Mouse (Mus musculus) hindbrain, embryonic 12.5 days (tissue): ENCODE measurements at regions not wholly inside any gene's neighbourhood (a gene's known extent, or its start where the extent isn't known, plus 50 kb on each side); places are given as distances from the start of the nearest gene placed in this dataset.

Experiments used
- ATAC-seq: fragments of 200-750 bp; cut with Nextera tagmentation; 2 replicates; pipeline ENCODE4 v1.8.0; 2017; ENCODE audit warnings: moderate TSS enrichment; ENCODE audit not compliant: low FRiP score
- H3K27ac ChIP-seq: fragments of 300-500 bp; sonication (generic); 2 replicates; pipeline ENCODE4 v1.5.1; 2016; ENCODE audit warnings: mild to moderate bottlenecking
- H3K27me3 ChIP-seq: fragments of 300-500 bp; sonication (generic); 2 replicates; pipeline ENCODE4 v1.6.1; 2016; ENCODE audit warnings: mild to moderate bottlenecking
- H3K36me3 ChIP-seq: fragments of 300-500 bp; sonication (generic); 2 replicates; pipeline ENCODE4 v1.6.1; 2016; ENCODE audit warnings: mild to moderate bottlenecking
- H3K4me1 ChIP-seq: fragments of 300-500 bp; sonication (generic); 2 replicates; pipeline ENCODE4 v1.6.1; 2016
- H3K4me2 ChIP-seq: fragments of 300-500 bp; sonication (generic); replicated peaks from 2 replicates; pipeline ENCODE4 v1.6.1; 2016; ENCODE audit warnings: mild to moderate bottlenecking
- H3K4me3 ChIP-seq: fragments of 300-500 bp; sonication (generic); 2 replicates; pipeline ENCODE4 v1.5.1; 2016; ENCODE audit warnings: mild to moderate bottlenecking
- H3K9ac ChIP-seq: fragments of 300-500 bp; sonication (generic); 2 replicates; pipeline ENCODE4 v1.6.1; 2016; ENCODE audit warnings: mild to moderate bottlenecking, moderate library complexity
- H3K9me3 ChIP-seq: fragments of 300-500 bp; sonication (generic); replicated peaks from 2 replicates; pipeline ENCODE4 v1.6.1; 2016; ENCODE audit warnings: mild to moderate bottlenecking
- WGBS: fragments of 180-500 bp; shearing (Covaris S2); methylation state at CpG from one replicate; pipeline ENCODE4 v1.1.7; 2016; 5-methylcytosine and 5-hydroxymethylcytosine counted together

GRCm38 (mm10) chrX:99389778-99390461 is 81.2 kb downstream of the Pja1 start:
- Histone ChIP-seq H3K27ac (no peak overlapping the region), H3K36me3 (no peaks in the 10 kb centered on the region), H3K9ac (no peak overlapping the region), H3K4me1 (peaks cover 5% of the 10 kb centered on the region; the same call in 1 of the 2 replicates), H3K4me2 (no peak overlapping the region), H3K27me3 (peaks cover 74% of the 10 kb centered on the region), H3K9me3 (no peaks in the 10 kb centered on the region), H3K4me3 (no peak overlapping the region)
- ATAC-seq = no peak
- 67% methylated on average over 12 of the region's 12 CpGs for WGBS

DNA sequence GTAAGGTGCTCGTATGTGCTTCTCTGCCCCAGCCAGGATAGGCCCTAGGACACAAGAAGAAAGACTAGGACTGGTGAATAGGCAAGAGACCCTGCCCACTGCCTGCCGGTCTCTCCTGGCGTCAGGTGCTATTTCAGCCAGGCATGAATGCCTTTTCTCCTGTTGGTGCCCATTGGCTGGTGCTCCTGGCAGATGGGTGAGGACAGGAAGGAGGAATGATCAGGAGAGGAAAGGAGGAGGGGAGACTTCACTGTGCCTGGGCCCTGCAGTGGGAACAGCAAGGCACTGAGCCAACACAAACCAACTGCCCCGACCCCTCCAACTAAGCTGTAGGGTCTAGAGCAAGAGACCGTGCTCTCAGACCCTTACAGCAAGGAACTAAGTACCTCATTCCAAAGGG is 100.4 kb downstream of the Pja1 start:
- WGBS = 78% methylated on average over 5 of the region's 5 CpGs
- Histone ChIP-seq H3K9me3 (no peaks in the 10 kb centered on the region), H3K4me3 (no peak overlapping the region), H3K27me3 (peaks cover 66% of the 10 kb centered on the region), H3K4me1 (no peaks in the 10 kb centered on the region), H3K27ac (no peak overlapping the region), H3K36me3 (no peaks in the 10 kb centered on the region), H3K9ac (no peak overlapping the region), H3K4me2 (no peak overlapping the region)
- no peak for ATAC-seq

GRCm38 (mm10) chrX:99369258-99369900 is 101.7 kb downstream of the Pja1 start:
- H3K27me3 ChIP-seq = peaks cover 66% of the 10 kb centered on the region
- H3K27ac ChIP-seq = no peak overlapping the region

GRCm38 (mm10) chrX:99364072-99364471 is 107.0 kb downstream of the Pja1 start:
- Histone ChIP-seq H3K9ac (no peak overlapping the region), H3K4me2 (no peak overlapping the region), H3K9me3 (no peaks in the 10 kb centered on the region), H3K36me3 (no peaks in the 10 kb centered on the region), H3K4me1 (peaks cover 3% of the 10 kb centered on the region; the same call in 1 of the 2 replicates), H3K27me3 (peaks cover 76% of the 10 kb centered on the region), H3K4me3 (no peak overlapping the region), H3K27ac (no peak overlapping the region)
- 68% methylated on average over 5 of the region's 5 CpGs for WGBS
- no peak for ATAC-seq

More at GRCm38 (mm10) chrX:99369258-99369900, 101.7 kb downstream of the Pja1 start:
- Histone ChIP-seq H3K9me3 (no peaks in the 10 kb centered on the region), H3K4me3 (no peak overlapping the region), H3K9ac (no peak overlapping the region), H3K4me2 (no peak overlapping the region), H3K4me1 (no peaks in the 10 kb centered on the region), H3K36me3 (no peaks in the 10 kb centered on the region)
- no peak for ATAC-seq
- WGBS = 83% methylated on average over 6 of the region's 6 CpGs

DNA sequence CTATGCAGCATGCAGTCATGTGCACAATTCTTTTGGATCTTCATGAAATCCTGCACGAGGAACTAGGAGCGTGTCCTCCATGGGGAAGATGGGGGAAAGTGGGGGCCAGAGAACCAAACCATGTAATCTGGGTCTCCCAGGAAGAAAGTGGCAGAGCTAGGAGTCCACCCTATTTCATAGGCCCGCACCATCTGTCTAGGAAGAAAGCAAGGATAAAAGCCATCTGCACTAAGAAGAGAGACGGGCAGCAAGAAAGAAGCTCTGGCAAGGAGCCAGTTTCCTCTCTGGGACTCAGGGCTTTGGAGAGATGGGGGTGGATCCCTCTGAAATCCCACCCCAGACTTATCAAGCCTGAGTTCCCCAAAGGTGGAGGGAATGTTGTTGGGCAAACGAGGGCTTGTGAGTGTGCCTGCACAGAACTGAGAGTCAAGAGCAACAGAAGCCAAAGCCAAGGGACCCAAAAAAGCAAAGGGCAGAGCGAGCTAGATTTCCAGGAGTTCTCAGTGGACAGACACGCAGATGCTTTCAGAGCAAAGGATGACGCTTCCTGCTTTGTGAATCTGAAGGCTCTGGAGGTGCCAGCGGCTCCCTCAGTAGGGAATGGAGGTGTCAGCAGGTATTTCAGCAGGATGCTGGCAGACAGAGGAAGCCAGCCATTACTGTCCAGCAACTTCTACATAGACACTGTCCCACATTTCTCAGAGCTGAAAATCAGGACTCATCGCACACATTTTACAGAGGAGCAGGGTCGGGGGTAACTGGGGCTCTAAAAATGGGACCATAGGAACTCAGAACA is 110.8 kb downstream of the Pja1 start:
- H3K4me1 ChIP-seq = peaks cover 5% of the 10 kb centered on the region; the same call in 1 of the 2 replicates
- peaks cover 73% of the 10 kb centered on the region for H3K27me3 ChIP-seq
- H3K27ac ChIP-seq = no peak overlapping the region
- 67% methylated on average over 11 of the region's 11 CpGs for WGBS
- no peak for ATAC-seq
- no peaks in the 10 kb centered on the region for H3K36me3 ChIP-seq
- no peaks in the 10 kb centered on the region for H3K9me3 ChIP-seq
- H3K9ac ChIP-seq = no peak overlapping the region
- H3K4me3 ChIP-seq = no peak overlapping the region
- no peak overlapping the region for H3K4me2 ChIP-seq

DNA sequence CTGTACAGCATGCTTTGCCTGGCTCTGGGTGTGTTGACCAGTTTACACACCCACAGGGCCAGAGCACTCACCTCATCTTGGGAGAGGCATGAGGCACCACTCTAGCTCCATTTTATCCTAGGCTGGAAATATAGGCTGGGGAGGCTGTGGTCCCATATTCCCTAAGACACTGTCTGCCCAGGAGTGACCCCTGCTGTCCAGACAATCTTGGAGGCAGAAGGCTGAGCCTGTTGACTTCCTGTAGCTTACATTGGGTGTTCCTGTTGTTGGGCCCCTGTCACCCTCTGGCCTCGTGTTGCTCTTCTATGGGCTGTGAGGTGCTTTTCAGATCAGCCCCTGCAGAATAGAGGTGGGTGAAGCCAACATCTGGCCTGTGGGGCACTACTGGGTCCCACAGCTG is 112.3 kb downstream of the Pja1 start:
- no peaks in the 10 kb centered on the region for H3K36me3 ChIP-seq
- H3K27ac ChIP-seq = no peak overlapping the region
- no peak overlapping the region for H3K4me3 ChIP-seq
- peaks cover 67% of the 10 kb centered on the region for H3K27me3 ChIP-seq
- no peaks in the 10 kb centered on the region for H3K9me3 ChIP-seq
- no peak overlapping the region for H3K4me2 ChIP-seq
- no peak for ATAC-seq
- peaks cover 5% of the 10 kb centered on the region; the same call in 1 of the 2 replicates for H3K4me1 ChIP-seq
- 44% methylated on average over 1 of the region's 1 CpGs for WGBS
- H3K9ac ChIP-seq = no peak overlapping the region

GRCm38 (mm10) chrX:99358051-99358617 is 112.9 kb downstream of the Pja1 start:
- WGBS = 38% methylated on average over 13 of the region's 13 CpGs
- ATAC-seq = peak; percentile 72
- Histone ChIP-seq H3K36me3 (no peaks in the 10 kb centered on the region), H3K4me2 (no peak overlapping the region), H3K27me3 (peaks cover 67% of the 10 kb centered on the region), H3K4me1 (peaks cover 5% of the 10 kb centered on the region; the same call in 1 of the 2 replicates), H3K27ac (no peak overlapping the region), H3K9me3 (no peaks in the 10 kb centered on the region), H3K4me3 (no peak overlapping the region), H3K9ac (no peak overlapping the region)

DNA sequence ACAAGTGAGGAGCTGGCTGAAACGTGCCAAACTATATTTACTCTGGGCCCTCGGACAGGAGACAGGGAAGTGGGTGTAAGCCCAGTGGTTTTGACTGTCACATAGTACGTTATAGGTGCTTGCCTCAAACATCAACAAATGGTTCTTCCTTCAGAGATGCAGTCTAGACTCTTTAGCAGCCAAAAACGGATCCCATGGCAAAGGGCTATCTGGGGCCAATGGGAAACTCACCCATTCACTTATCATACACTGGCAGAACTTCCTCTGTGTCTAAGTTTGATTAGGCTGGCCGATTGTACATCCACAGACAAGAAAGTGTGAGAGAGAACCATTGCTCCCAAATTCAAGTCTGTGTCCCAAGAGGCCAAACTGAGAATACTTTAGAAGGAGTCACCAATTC is 115.9 kb downstream of the Pja1 start:
- Histone ChIP-seq H3K4me1 (peaks cover 5% of the 10 kb centered on the region; the same call in 1 of the 2 replicates), H3K9me3 (no peaks in the 10 kb centered on the region), H3K36me3 (no peaks in the 10 kb centered on the region), H3K4me2 (no peak overlapping the region), H3K4me3 (no peak overlapping the region), H3K27me3 (peaks cover 67% of the 10 kb centered on the region), H3K9ac (no peak overlapping the region), H3K27ac (no peak overlapping the region)
- no peak for ATAC-seq
- WGBS = 80% methylated on average over 5 of the region's 5 CpGs

DNA sequence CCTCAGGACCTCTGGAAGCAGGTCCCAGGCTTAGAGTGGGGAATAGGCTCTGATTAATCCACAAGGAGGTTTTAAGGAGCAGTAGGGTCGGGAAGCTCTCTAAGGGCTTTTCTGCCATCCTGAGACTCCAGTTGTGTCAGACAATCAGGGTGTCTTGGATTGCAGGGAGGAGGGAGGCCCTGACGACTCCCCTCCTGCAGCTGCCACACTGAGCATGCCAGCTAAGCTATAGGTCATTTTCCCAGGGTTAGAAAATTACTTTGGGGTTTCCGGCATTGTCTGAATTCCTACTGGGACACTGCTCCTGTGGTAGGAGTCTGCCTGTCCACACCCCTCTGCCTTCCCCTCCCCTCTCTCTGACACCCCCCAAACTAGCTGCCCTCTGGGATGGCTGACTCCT is 120.8 kb downstream of the Pja1 start:
- Histone ChIP-seq H3K27ac (no peak overlapping the region), H3K4me3 (no peak overlapping the region), H3K4me2 (no peak overlapping the region), H3K27me3 (peaks cover 54% of the 10 kb centered on the region), H3K9me3 (no peaks in the 10 kb centered on the region), H3K4me1 (no peaks in the 10 kb centered on the region), H3K9ac (no peak overlapping the region), H3K36me3 (no peaks in the 10 kb centered on the region)
- ATAC-seq = no peak
- WGBS = 49% methylated on average over 3 of the region's 3 CpGs

- Histone ChIP-seq H3K4me3 (no peak overlapping the region), H3K27ac (no peak overlapping the region), H3K9ac (no peak overlapping the region), H3K36me3 (no peaks in the 10 kb centered on the region), H3K4me1 (0 out of 2 replicates have a peak, but pooled peaks cover 5% of the 10 kb centered on the region), H3K9me3 (no peaks in the 10 kb centered on the region), H3K27me3 (peaks cover 45% of the 10 kb centered on the region), H3K4me2 (no peak overlapping the region)
- 78% methylated on average over 5 of the region's 6 CpGs for WGBS
- ATAC-seq = no peak
These were observed 130.8 kb downstream of the Pja1 start for GRCm38 (mm10) chrX:99340223-99340622.

GRCm38 (mm10) chrX:99339081-99339876 is 131.8 kb downstream of the Pja1 start:
- H3K4me2 ChIP-seq = no peak overlapping the region

More at GRCm38 (mm10) chrX:99339081-99339876, 131.8 kb downstream of the Pja1 start:
- Histone ChIP-seq H3K4me1 (0 out of 2 replicates have a peak, but pooled peaks cover 5% of the 10 kb centered on the region), H3K27ac (no peak overlapping the region), H3K36me3 (no peaks in the 10 kb centered on the region), H3K9ac (no peak overlapping the region), H3K9me3 (no peaks in the 10 kb centered on the region), H3K27me3 (peaks cover 52% of the 10 kb centered on the region), H3K4me3 (no peak overlapping the region)
- peak; percentile 70 for ATAC-seq
- WGBS = 28% methylated on average over 9 of the region's 9 CpGs
